Mouse (Mus musculus) limb, embryonic 12.5 days (tissue): Measurements from ENCODE around the gene Cyth3. TPM values are rescaled to one million over a fixed set of nuclear protein-coding genes. Genes with fewer than 3 reads are reported as not detected.

Experiments
- ATAC-seq: fragments of 200-750 bp; cut with Nextera tagmentation; 2 replicates; pipeline ENCODE4 v1.8.0; 2017; ENCODE audit warnings: low read depth, moderate TSS enrichment; ENCODE audit not compliant: insufficient number of reproducible peaks, insufficient read depth, low FRiP score, low TSS enrichment
- H3K27ac ChIP-seq: fragments of 300-500 bp; sonication (generic); 2 replicates; pipeline ENCODE4 v1.5.1; 2016; ENCODE audit warnings: mild to moderate bottlenecking, moderate library complexity
- H3K27me3 ChIP-seq: fragments of 300-500 bp; sonication (generic); 2 replicates; pipeline ENCODE4 v1.6.1; 2016; ENCODE audit warnings: mild to moderate bottlenecking, moderate library complexity
- H3K36me3 ChIP-seq: fragments of 300-500 bp; sonication (generic); 2 replicates; pipeline ENCODE4 v1.6.1; 2016; ENCODE audit warnings: mild to moderate bottlenecking, moderate library complexity
- H3K4me1 ChIP-seq: fragments of 300-500 bp; sonication (generic); replicated peaks from 2 replicates; pipeline ENCODE4 v1.6.1; 2016
- H3K4me2 ChIP-seq: fragments of 300-500 bp; sonication (generic); 2 replicates; pipeline ENCODE4 v1.6.1; 2016; ENCODE audit warnings: mild to moderate bottlenecking, moderate library complexity
- H3K4me3 ChIP-seq: fragments of 300-500 bp; sonication (generic); replicated peaks from 2 replicates; pipeline ENCODE4 v1.5.1; 2016; ENCODE audit warnings: mild to moderate bottlenecking
- H3K9ac ChIP-seq: fragments of 300-500 bp; sonication (generic); replicated peaks from 2 replicates; pipeline ENCODE4 v1.6.1; 2016; ENCODE audit warnings: mild to moderate bottlenecking, moderate library complexity
- H3K9me3 ChIP-seq: fragments of 300-500 bp; sonication (generic); 2 replicates; pipeline ENCODE4 v1.6.1; 2016; ENCODE audit warnings: mild to moderate bottlenecking, moderate library complexity
- WGBS: fragments of 180-500 bp; shearing (Covaris S2); methylation state at CpG from one replicate; pipeline ENCODE4 v1.1.7; 2016; 5-methylcytosine and 5-hydroxymethylcytosine counted together
- polyA plus RNA-seq: library from polyadenylated mRNA; unstranded; fragments of >200 nt; fragmentation: Nextera tagmentation; extraction: Ambion mirVana; gene quantifications from 2 replicates; pipeline ENCODE4 v1.2.1, GENCODE M21; 2016

Cyth3 gene
- polyA plus RNA-seq, 1 experiment from 2014 or later: 53.2 TPM

DNA sequence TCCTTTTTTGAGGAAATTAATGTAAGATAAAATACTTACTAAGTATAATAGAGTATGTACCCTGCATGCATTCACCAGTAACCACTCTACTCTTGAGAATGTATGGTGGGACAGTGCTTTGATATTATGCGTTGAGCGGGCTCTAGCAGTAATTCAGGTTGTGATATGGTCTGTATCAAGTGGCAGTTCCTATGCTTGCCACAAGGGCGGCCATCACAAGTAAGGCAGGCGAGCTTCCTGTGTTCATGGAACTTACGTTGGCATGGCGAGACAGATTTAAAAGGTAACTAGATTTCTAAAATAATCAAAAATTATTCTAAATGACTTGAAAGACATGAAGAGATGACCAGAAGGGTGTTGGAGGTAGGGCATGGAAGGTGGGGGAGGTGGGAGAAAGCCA is 5.3 kb downstream of the Cyth3 start:
- no peak overlapping the region for H3K27ac ChIP-seq
- no peaks in the 10 kb centered on the region for H3K27me3 ChIP-seq
- 0 out of 2 replicates have a peak, but pooled peaks cover 5% of the 10 kb centered on the region for H3K36me3 ChIP-seq
- no peak for ATAC-seq
- peaks cover 7% of the 10 kb centered on the region; the same call in 1 of the 2 replicates for H3K9me3 ChIP-seq
- H3K4me1 ChIP-seq: peaks cover 47% of the 10 kb centered on the region
- H3K4me2 ChIP-seq: no peak overlapping the region
- 93% methylated on average over 6 of the region's 6 CpGs for WGBS
- no peak overlapping the region for H3K4me3 ChIP-seq
- H3K9ac ChIP-seq: no peak overlapping the region

DNA sequence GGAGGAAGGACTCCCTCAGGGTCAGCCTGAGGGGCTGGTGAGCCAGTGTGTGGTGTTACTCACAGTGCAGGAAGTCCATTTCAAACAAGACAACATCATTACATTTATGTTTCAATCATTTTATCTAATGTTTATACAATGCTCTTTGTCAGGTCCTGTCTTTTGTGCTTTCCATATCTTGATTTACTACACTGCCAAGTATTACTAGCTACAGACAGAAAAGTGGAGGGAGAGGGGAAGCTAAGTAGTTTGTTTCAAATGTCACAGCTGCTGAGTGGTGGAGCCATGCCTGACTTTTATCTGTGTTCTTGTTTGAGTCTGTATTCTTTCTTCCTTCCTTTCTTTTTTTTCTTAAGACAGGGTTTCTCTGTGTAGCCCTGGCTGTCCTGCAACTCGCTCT is 5.7 kb downstream of the Cyth3 start:
- Histone ChIP-seq H3K9ac (no peak overlapping the region), H3K9me3 (peaks cover 7% of the 10 kb centered on the region; the same call in 1 of the 2 replicates), H3K4me3 (no peak overlapping the region), H3K27ac (no peak overlapping the region), H3K4me2 (no peak overlapping the region), H3K36me3 (0 out of 2 replicates have a peak, but pooled peaks cover 5% of the 10 kb centered on the region), H3K4me1 (peaks cover 49% of the 10 kb centered on the region), H3K27me3 (no peaks in the 10 kb centered on the region)
- 96% methylated on average over 1 of the region's 1 CpGs for WGBS
- no peak for ATAC-seq

DNA sequence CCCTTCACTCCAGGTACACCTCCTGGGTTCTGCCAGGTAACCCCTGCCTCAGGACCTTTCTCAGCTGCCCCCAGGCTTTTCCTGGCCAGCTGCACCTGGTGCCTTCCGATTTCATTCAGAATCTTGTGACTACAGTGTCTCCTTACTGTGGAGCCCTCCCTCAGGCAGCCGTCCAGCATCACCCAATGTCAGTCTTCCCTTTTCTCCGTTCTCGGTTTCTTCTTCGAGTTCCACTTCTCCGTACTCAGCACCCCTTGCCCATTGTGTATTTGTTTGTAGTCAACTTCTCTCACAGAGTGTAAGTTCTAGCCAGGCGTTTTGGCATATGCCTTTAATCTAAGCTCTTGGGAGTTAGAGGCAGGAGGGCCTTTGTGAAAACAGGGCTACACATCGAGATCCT is 7.4 kb downstream of the Cyth3 start:
- H3K9ac ChIP-seq: no peak overlapping the region
- peaks cover 52% of the 10 kb centered on the region for H3K4me1 ChIP-seq
- H3K9me3 ChIP-seq: peaks cover 7% of the 10 kb centered on the region; the same call in 1 of the 2 replicates
- 90% methylated on average over 8 of the region's 8 CpGs for WGBS
- H3K27ac ChIP-seq: no peak overlapping the region
- ATAC-seq: no peak
- H3K4me2 ChIP-seq: no peak overlapping the region
- H3K27me3 ChIP-seq: no peaks in the 10 kb centered on the region
- 0 out of 2 replicates have a peak, but pooled peaks cover 5% of the 10 kb centered on the region for H3K36me3 ChIP-seq
- no peak overlapping the region for H3K4me3 ChIP-seq

DNA sequence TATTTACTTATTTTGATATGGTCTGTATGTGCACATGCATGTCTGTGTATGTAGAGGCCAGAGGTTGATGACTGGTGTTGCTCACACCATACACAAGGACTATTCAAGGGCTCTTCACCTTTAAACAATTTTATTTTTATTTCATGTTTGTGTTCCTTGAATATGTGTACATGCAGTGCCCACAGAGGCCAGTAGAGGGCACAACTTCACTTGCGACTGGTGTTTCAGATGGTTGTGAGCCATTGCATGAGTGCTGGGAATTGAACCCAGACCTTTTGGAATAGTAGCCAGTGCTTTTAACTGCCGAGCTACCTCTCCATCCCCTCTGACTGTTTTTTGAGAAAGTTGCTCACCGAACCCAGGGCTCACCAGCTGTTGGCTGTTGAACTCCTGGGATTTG is 8.0 kb downstream of the Cyth3 start:
- ATAC-seq: no peak
- H3K27ac ChIP-seq: no peak overlapping the region
- no peaks in the 10 kb centered on the region for H3K27me3 ChIP-seq
- H3K4me3 ChIP-seq: no peak overlapping the region
- no peak overlapping the region for H3K4me2 ChIP-seq
- no peak overlapping the region for H3K9ac ChIP-seq
- H3K4me1 ChIP-seq: peaks cover 54% of the 10 kb centered on the region
- 92% methylated on average over 3 of the region's 3 CpGs for WGBS
- H3K36me3 ChIP-seq: 0 out of 2 replicates have a peak, but pooled peaks cover 5% of the 10 kb centered on the region
- H3K9me3 ChIP-seq: peaks cover 7% of the 10 kb centered on the region; the same call in 1 of the 2 replicates

DNA sequence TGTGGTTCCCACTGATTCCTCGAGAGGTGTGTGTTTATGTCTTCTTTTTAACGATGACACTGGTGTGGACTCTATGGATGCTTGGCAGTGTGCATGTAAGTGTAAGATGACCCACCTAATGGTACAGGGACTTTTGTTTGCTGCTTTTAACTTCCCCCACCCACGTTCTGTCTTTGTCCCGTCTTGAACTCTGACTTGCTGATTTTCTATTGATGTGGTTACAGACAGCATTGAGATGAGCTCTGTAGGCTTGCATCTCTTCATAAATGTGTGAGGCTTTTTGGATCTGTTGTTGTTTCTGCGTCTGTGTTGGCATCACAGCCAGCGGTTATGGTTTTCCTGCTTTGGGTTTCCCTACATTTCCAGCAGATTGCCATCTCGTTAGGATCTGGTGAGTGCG is 8.5 kb downstream of the Cyth3 start:
- H3K4me1 ChIP-seq: peaks cover 55% of the 10 kb centered on the region
- no peak overlapping the region for H3K27ac ChIP-seq
- H3K36me3 ChIP-seq: 0 out of 2 replicates have a peak, but pooled peaks cover 5% of the 10 kb centered on the region
- H3K9ac ChIP-seq: no peak overlapping the region
- 86% methylated on average over 8 of the region's 8 CpGs for WGBS
- no peak overlapping the region for H3K4me3 ChIP-seq
- peaks cover 7% of the 10 kb centered on the region; the same call in 1 of the 2 replicates for H3K9me3 ChIP-seq
- no peaks in the 10 kb centered on the region for H3K27me3 ChIP-seq
- ATAC-seq: no peak
- no peak overlapping the region for H3K4me2 ChIP-seq

DNA sequence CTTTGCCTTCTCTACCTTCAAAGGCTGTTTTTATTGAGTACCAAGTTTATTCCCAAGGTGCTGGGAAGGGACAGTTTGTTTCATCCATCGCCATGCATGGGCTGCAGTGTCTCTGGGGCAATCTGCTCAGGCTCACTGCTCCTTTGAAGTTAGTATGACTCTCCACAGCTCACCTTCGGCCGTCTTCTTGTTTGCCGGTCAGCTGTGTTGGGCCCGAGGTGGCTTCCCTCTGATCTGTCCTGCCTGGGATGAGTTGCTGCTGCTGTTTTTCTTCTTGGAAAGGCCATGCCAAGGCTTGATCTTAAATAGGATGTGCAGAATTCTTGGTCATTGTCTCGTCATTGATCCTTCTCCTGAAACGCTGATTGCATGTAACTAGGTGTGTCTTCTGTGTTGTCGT is 9.3 kb downstream of the Cyth3 start:
- Histone ChIP-seq H3K4me1 (peaks cover 56% of the 10 kb centered on the region), H3K9me3 (peaks cover 7% of the 10 kb centered on the region; the same call in 1 of the 2 replicates), H3K4me2 (no peak overlapping the region), H3K27me3 (no peaks in the 10 kb centered on the region), H3K27ac (peak overlapping the region; percentile 68; the same call in 1 of the 2 replicates), H3K4me3 (no peak overlapping the region), H3K9ac (no peak overlapping the region), H3K36me3 (0 out of 2 replicates have a peak, but pooled peaks cover 5% of the 10 kb centered on the region)
- no peak for ATAC-seq
- WGBS: 63% methylated on average over 8 of the region's 8 CpGs

DNA sequence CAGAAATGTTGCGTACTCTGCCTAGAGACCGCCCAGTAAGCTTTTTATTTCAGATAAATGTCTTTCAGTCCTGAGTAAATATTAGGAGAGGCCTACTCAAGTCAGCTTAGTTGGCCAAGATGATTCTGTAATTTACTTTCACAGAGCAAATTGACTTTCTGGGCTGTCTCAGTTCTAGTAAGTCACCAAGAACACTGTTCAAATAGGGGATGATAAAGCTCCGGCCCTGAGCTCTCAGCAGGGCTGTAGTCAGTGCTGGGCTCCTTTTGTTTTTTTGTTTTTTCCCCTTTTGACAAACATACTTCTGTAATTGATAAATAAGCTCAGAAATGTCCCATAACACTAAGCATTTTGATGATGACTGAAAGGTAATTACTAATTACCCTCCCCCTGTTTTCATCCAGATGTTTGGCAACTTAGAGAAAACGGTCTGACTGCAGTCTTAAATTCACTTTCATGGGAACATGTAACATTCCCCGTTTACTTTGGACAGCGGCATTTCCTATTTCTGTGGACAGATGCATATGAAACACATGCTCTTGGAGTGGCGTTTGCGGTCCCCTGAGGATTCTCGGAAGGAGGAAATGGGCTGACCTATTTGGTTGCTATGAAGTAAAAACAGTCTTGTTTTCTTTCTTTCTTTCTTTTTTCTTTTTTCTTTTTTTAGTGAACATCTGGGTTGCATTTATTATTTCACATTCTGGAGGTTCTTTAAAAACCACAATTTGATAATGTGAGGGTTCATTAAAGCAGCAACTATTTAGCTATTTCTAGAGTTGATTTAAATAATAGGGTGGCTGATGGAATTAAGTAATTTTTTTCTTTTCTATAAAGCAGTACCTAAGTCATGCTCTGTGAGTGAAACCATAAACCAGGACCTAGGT is 10.7 kb downstream of the Cyth3 start:
- H3K36me3 ChIP-seq: 0 out of 2 replicates have a peak, but pooled peaks cover 5% of the 10 kb centered on the region
- H3K9me3 ChIP-seq: peaks cover 7% of the 10 kb centered on the region; the same call in 1 of the 2 replicates
- no peak overlapping the region for H3K4me3 ChIP-seq
- H3K4me2 ChIP-seq: peak overlapping the region; percentile 35; the same call in 1 of the 2 replicates
- 32% methylated on average over 9 of the region's 9 CpGs for WGBS
- no peak for ATAC-seq
- no peak overlapping the region for H3K9ac ChIP-seq
- no peaks in the 10 kb centered on the region for H3K27me3 ChIP-seq
- peak overlapping the region; percentile 81 for H3K27ac ChIP-seq
- H3K4me1 ChIP-seq: peaks cover 67% of the 10 kb centered on the region

DNA sequence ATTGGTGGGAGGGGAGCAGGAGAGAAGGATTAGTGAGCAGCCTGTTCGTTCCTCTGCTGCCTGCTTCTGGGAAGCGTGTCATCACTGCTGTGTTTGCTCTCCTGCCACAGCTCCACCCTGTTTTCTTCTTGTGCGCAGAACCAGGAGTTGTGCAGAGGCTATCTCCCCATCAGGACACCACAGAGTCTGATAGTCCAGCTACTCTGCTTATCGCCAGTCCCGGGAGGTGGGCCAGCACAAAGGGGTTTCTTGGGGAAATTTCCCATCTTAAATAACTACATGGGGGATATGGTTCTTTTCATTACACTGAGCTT is 11.3 kb downstream of the Cyth3 start:
- Histone ChIP-seq H3K36me3 (0 out of 2 replicates have a peak, but pooled peaks cover 5% of the 10 kb centered on the region), H3K4me1 (peaks cover 73% of the 10 kb centered on the region), H3K9me3 (peaks cover 7% of the 10 kb centered on the region; the same call in 1 of the 2 replicates), H3K27ac (peak overlapping the region; percentile 81), H3K4me3 (no peak overlapping the region), H3K4me2 (peak overlapping the region; percentile 35), H3K9ac (no peak overlapping the region), H3K27me3 (no peaks in the 10 kb centered on the region)
- WGBS: 36% methylated on average over 5 of the region's 5 CpGs
- no peak for ATAC-seq

DNA sequence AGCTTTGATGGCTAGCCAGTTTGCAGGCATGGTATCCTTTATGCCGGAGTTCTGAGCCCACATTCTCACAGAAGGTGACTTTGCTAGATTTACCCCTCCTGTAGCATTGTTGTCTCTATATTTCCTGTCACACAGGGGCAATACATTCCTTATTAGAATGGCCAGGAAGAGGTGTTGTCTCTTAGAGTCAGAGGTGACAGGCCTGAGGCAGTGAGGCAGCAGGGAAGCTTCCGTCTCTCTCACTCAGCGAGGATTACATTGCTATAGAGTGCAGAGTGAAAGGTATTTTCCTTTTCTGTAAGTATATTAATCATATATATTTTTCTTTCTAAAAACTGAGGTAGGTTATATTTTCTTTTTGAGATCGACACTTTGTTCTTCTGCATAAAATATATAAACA is 11.6 kb downstream of the Cyth3 start:
- Histone ChIP-seq H3K4me3 (no peak overlapping the region), H3K9me3 (peaks cover 7% of the 10 kb centered on the region; the same call in 1 of the 2 replicates), H3K9ac (no peak overlapping the region), H3K27me3 (no peaks in the 10 kb centered on the region), H3K36me3 (0 out of 2 replicates have a peak, but pooled peaks cover 5% of the 10 kb centered on the region), H3K27ac (peak overlapping the region; percentile 81), H3K4me1 (peaks cover 77% of the 10 kb centered on the region), H3K4me2 (peak overlapping the region; percentile 35)
- WGBS: 69% methylated on average over 4 of the region's 4 CpGs
- ATAC-seq: no peak

DNA sequence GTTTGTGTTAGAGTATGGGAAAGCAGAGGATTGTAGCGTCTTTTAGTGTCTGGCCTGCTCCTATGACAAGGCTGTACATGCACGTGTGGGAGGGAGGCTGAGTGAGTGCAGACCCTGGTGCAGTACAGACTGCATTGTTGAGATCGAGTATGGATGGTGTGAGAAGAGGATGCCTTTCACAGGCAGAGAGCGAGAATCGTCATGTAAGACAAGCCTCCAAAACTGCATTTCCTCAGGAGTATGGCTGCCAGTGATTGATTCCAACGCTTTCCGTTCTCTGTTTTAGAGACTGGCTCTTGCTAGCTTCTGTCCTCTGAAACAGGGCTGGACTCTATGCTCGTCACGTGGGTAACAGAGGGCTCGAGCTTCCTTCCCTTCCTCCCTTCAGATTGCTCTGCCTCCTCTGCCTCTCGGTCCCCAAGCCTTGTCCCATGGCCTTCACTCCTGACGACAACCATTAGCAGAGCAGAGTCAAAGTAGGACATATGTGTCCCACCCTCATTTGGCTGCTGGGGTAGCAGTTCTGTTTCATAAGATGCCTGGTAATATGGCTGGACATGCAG is 12.4 kb downstream of the Cyth3 start:
- Histone ChIP-seq H3K27me3 (no peaks in the 10 kb centered on the region), H3K4me2 (peak overlapping the region; percentile 19; the same call in 1 of the 2 replicates), H3K36me3 (0 out of 2 replicates have a peak, but pooled peaks cover 5% of the 10 kb centered on the region), H3K4me3 (no peak overlapping the region), H3K9ac (no peak overlapping the region), H3K9me3 (peaks cover 7% of the 10 kb centered on the region; the same call in 1 of the 2 replicates), H3K4me1 (peaks cover 83% of the 10 kb centered on the region), H3K27ac (0 out of 2 replicates have a peak overlapping the region, but pooled peaks have one; percentile 5)
- ATAC-seq: no peak
- WGBS: 59% methylated on average over 12 of the region's 12 CpGs

DNA sequence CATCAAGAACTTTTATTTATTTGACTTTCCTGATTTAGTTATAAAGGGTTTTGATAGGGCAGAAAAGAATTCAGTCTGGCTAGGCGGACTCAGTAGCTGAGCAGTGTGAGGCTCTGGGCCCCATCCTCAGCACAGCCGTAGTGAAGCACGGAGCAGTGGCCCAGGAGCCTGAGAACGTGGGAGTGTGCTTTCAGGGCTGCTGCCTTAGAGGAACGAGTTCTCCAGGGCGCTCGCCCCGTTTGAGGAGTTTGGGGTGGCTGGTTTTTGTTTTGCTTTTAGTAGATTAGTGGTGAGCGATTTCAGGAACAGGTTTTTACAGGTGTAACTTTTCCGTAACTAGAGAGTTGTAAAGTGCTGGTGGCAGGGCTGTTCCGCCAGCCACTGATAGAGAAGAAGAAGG is 13.1 kb downstream of the Cyth3 start:
- H3K9me3 ChIP-seq: peaks cover 2% of the 10 kb centered on the region; the same call in 1 of the 2 replicates
- peaks cover 90% of the 10 kb centered on the region for H3K4me1 ChIP-seq
- H3K36me3 ChIP-seq: 0 out of 2 replicates have a peak, but pooled peaks cover 2% of the 10 kb centered on the region
- no peak overlapping the region; the same call in 1 of the 2 replicates for H3K9ac ChIP-seq
- no peak overlapping the region for H3K4me2 ChIP-seq
- H3K4me3 ChIP-seq: no peak overlapping the region
- no peaks in the 10 kb centered on the region for H3K27me3 ChIP-seq
- whole genome bisulfite sequencing: 52% methylated on average over 11 of the region's 11 CpGs
- ATAC-seq: no peak
- H3K27ac ChIP-seq: no peak overlapping the region
